Mouse (Mus musculus): ENCODE results near the gene Ess2. TPM values are rescaled to one million over a fixed set of nuclear protein-coding genes. Genes with fewer than 3 reads are reported as not detected.
A peak's percentile ranks its signal among the peaks of the same experiment; 100 is the strongest.

Gene Ess2
- polyA plus RNA-seq, 1 experiment from 2014 or later = 40.3 TPM

- Histone ChIP-seq H3K9ac (replicated peaks; ENCODE audit: low read length) (peak overlapping the region; percentile 62), H3K27ac (replicated peaks; ENCODE audit: low read depth, low read length) (peak overlapping the region; percentile 47), H3K27me3 (ENCODE audit: control insufficient read depth, insufficient read depth, low read length) (no peaks in the 10 kb centered on the region), H3K4me2 (ENCODE audit: low read depth, low read length) (peak overlapping the region; percentile 71), H3K36me3 (replicated peaks; ENCODE audit: control insufficient read depth, insufficient read depth, low read depth, low read length) (peaks cover 3% of the 10 kb centered on the region; the same call in 1 of the 2 replicates), H3K4me1 (ENCODE audit: control insufficient read depth, insufficient read depth, low read length) (no peaks in the 10 kb centered on the region), H3K4me3 (ENCODE audit: low read depth, low read length) (peak overlapping the region; percentile 72), H3K9me3 (replicated peaks; ENCODE audit: control insufficient read depth, low read length) (no peaks in the 10 kb centered on the region)
- ATAC-seq (replicated peaks; ENCODE audit: insufficient number of reproducible peaks, low FRiP score, low TSS enrichment, low read depth) (peak; percentile 50), DNase-seq (ENCODE audit: low spot score) (peak; percentile 84)
- WGBS = under 1% methylated on average over 9 of the region's 9 CpGs
Observed at GRCm38 (mm10) chr16:17928627-17929104, 17.5 kb upstream of the Ess2 start.

DNA sequence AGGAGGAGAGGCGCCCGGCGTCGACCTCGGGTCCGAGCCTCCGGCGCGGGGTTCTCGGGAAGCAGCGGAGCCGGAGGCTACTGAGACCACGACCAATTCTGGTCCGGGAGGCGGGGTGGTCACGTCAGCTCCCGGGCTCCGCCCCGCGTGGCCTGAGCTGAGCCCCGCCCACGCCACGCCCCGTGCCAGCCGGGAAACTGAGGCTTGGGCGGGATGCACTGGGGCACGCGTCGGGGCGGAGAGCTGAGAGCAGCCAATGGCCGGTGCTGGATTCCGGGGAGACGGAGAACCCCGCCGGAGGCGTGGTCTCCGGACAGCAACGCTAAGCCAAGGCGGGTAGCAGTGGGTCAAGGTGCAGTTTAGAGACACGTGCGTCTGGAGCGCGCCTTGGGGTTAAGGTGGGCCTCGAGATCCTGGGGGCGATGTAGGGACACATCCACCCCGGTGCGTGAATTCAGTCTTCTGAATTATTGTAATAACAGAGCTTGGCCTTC lies 17.0 kb upstream of the Ess2 start, which contains the start of gene Slc25a1:
Gene Slc25a1 (minus strand): TSS at position 133 of the 494 bp plus-strand sequence.
- Histone ChIP-seq H3K36me3 (replicated peaks; ENCODE audit: control insufficient read depth, insufficient read depth, low read depth, low read length) (peaks cover 3% of the 10 kb centered on the region; the same call in 1 of the 2 replicates), H3K27me3 (ENCODE audit: control insufficient read depth, insufficient read depth, low read length) (no peaks in the 10 kb centered on the region), H3K9ac (replicated peaks; ENCODE audit: low read length) (peak within 1 kb of the TSS; percentile 62), H3K9me3 (replicated peaks; ENCODE audit: control insufficient read depth, low read length) (no peaks in the 10 kb centered on the region), H3K4me1 (ENCODE audit: control insufficient read depth, insufficient read depth, low read length) (no peaks in the 10 kb centered on the region), H3K4me3 (ENCODE audit: low read depth, low read length) (peak within 1 kb of the TSS; percentile 72), H3K4me2 (ENCODE audit: low read depth, low read length) (peak within 1 kb of the TSS; percentile 71), H3K27ac (replicated peaks; ENCODE audit: low read depth, low read length) (peak within 1 kb of the TSS; percentile 59)
- ATAC-seq (replicated peaks; ENCODE audit: insufficient number of reproducible peaks, low FRiP score, low TSS enrichment, low read depth) (peak; percentile 63), DNase-seq (ENCODE audit: low spot score) (peak; percentile 84)
- WGBS = under 1% methylated on average over 44 of the region's 47 CpGs

- Histone ChIP-seq H3K4me3 (ENCODE audit: low read depth, low read length) (peak overlapping the region; percentile 72), H3K27me3 (ENCODE audit: control insufficient read depth, insufficient read depth, low read length) (no peaks in the 10 kb centered on the region), H3K36me3 (replicated peaks; ENCODE audit: control insufficient read depth, insufficient read depth, low read depth, low read length) (peaks cover 3% of the 10 kb centered on the region; the same call in 1 of the 2 replicates), H3K9me3 (replicated peaks; ENCODE audit: control insufficient read depth, low read length) (no peaks in the 10 kb centered on the region), H3K9ac (replicated peaks; ENCODE audit: low read length) (peak overlapping the region; percentile 62), H3K27ac (replicated peaks; ENCODE audit: low read depth, low read length) (peak overlapping the region; percentile 59; the same call in 1 of the 2 replicates), H3K4me1 (ENCODE audit: control insufficient read depth, insufficient read depth, low read length) (no peaks in the 10 kb centered on the region; the same call in 1 of the 2 replicates), H3K4me2 (ENCODE audit: low read depth, low read length) (peak overlapping the region; percentile 71)
- peak; percentile 15 for ATAC-seq (replicated peaks; ENCODE audit: insufficient number of reproducible peaks, low FRiP score, low TSS enrichment, low read depth)
- under 1% methylated on average over 69 of the region's 72 CpGs for WGBS
- peak; percentile 65 for DNase-seq (ENCODE audit: low spot score)
Observed at GRCm38 (mm10) chr16:17927351-17928082, 16.4 kb upstream of the Ess2 start.

GRCm38 (mm10) chr16:17922163-17922538 lies 11.0 kb upstream of the Ess2 start:
- ATAC-seq (replicated peaks; ENCODE audit: insufficient number of reproducible peaks, low FRiP score, low TSS enrichment, low read depth) (peak; percentile 14; the same call in 1 of the 2 replicates), DNase-seq (ENCODE audit: low spot score) (no peak)
- H3K9ac ChIP-seq (replicated peaks; ENCODE audit: low read length) = peak overlapping the region; percentile 89
- no peak overlapping the region; the same call in 1 of the 2 replicates for H3K27ac ChIP-seq (replicated peaks; ENCODE audit: low read depth, low read length)
- peaks cover 5% of the 10 kb centered on the region; the same call in 1 of the 2 replicates for H3K27me3 ChIP-seq (ENCODE audit: control insufficient read depth, insufficient read depth, low read length)
- no peaks in the 10 kb centered on the region for H3K9me3 ChIP-seq (replicated peaks; ENCODE audit: control insufficient read depth, low read length)
- H3K4me1 ChIP-seq (ENCODE audit: control insufficient read depth, insufficient read depth, low read length) = no peaks in the 10 kb centered on the region; the same call in 1 of the 2 replicates
- H3K36me3 ChIP-seq (replicated peaks; ENCODE audit: control insufficient read depth, insufficient read depth, low read depth, low read length) = peaks cover 3% of the 10 kb centered on the region; the same call in 1 of the 2 replicates
- H3K4me3 ChIP-seq (ENCODE audit: low read depth, low read length) = peak overlapping the region; percentile 81
- under 1% methylated on average over 14 of the region's 14 CpGs for WGBS
- H3K4me2 ChIP-seq (ENCODE audit: low read depth, low read length) = peak overlapping the region; percentile 94

GRCm38 (mm10) chr16:17921325-17922162 lies 10.4 kb upstream of the Ess2 start:
- peak overlapping the region; percentile 53 for H3K27ac ChIP-seq (replicated peaks; ENCODE audit: low read depth, low read length)
- H3K4me1 ChIP-seq (ENCODE audit: control insufficient read depth, insufficient read depth, low read length) = no peaks in the 10 kb centered on the region; the same call in 1 of the 2 replicates
- DNase-seq (ENCODE audit: low spot score) (peak; percentile 99), ATAC-seq (replicated peaks; ENCODE audit: insufficient number of reproducible peaks, low FRiP score, low TSS enrichment, low read depth) (peak; percentile 94)
- peaks cover 3% of the 10 kb centered on the region; the same call in 1 of the 2 replicates for H3K36me3 ChIP-seq (replicated peaks; ENCODE audit: control insufficient read depth, insufficient read depth, low read depth, low read length)
- H3K4me2 ChIP-seq (ENCODE audit: low read depth, low read length) = peak overlapping the region; percentile 94
- peak overlapping the region; percentile 81 for H3K4me3 ChIP-seq (ENCODE audit: low read depth, low read length)
- WGBS = 2% methylated on average over 47 of the region's 47 CpGs
- peaks cover 7% of the 10 kb centered on the region; the same call in 1 of the 2 replicates for H3K27me3 ChIP-seq (ENCODE audit: control insufficient read depth, insufficient read depth, low read length)
- H3K9me3 ChIP-seq (replicated peaks; ENCODE audit: control insufficient read depth, low read length) = no peaks in the 10 kb centered on the region
- H3K9ac ChIP-seq (replicated peaks; ENCODE audit: low read length) = peak overlapping the region; percentile 89

GRCm38 (mm10) chr16:17920586-17920985 lies 9.4 kb upstream of the Ess2 start:
- Histone ChIP-seq H3K27ac (replicated peaks; ENCODE audit: low read depth, low read length) (no peak overlapping the region), H3K9ac (replicated peaks; ENCODE audit: low read length) (peak overlapping the region; percentile 60), H3K36me3 (replicated peaks; ENCODE audit: control insufficient read depth, insufficient read depth, low read depth, low read length) (peaks cover 3% of the 10 kb centered on the region; the same call in 1 of the 2 replicates), H3K4me3 (ENCODE audit: low read depth, low read length) (no peak overlapping the region), H3K9me3 (replicated peaks; ENCODE audit: control insufficient read depth, low read length) (no peaks in the 10 kb centered on the region), H3K27me3 (ENCODE audit: control insufficient read depth, insufficient read depth, low read length) (peaks cover 14% of the 10 kb centered on the region), H3K4me2 (ENCODE audit: low read depth, low read length) (no peak overlapping the region), H3K4me1 (ENCODE audit: control insufficient read depth, insufficient read depth, low read length) (no peaks in the 10 kb centered on the region; the same call in 1 of the 2 replicates)
- DNase-seq (ENCODE audit: low spot score) (no peak), ATAC-seq (replicated peaks; ENCODE audit: insufficient number of reproducible peaks, low FRiP score, low TSS enrichment, low read depth) (no peak)
- 6% methylated on average over 20 of the region's 20 CpGs for WGBS

DNA sequence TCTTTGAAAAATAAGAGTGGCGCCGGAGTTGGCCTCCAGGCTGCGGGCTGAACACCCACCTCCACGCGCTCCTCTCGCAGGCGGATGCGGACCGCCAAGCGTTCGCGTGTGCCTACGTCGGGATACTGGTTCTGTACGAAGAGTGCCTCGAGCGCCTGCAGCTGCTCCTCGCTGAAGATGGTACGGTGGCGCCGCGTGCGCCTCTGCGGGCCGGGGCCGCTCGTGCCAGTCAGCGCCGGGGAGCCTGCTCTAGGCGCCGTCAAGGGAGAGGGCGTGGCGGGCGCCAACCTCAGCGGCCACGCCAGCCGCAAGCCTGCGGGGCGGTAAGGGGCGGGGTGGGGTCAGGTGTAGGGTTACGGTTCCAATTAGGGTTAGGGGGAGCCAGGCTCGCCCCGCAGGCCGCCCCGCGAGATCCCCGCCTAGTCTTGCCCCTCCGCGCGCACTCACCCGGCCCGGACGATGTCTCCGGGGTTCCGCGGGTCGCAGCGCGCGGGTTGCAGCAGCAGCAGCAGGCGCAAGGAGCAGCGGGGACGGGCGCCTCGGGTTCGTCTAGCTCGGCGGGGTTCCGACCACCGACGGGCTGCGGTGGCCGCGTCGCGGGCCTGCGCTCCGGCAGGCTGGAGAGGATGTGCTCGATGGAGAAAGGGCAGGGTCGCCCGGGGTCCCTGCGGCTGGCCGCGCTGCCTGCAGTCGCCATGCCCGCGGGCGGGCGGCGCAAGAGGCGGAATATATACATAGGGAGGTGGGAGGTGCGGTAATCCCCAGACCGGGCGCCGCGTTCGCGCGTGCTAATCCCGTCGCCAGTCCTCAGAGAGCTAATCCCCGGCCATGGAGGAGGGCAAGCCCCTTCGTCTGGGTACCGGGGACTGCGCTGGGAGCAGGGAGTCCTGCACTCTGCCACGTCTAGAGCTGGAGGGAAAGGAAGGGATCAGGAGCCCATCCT lies 3.4 kb upstream of the Ess2 start, which contains the start of gene Gsc2:
Gene Gsc2 (minus strand): TSS at position 753 of the 943 bp plus-strand sequence.
- peak; percentile 39 for DNase-seq (ENCODE audit: low spot score)
- Histone ChIP-seq H3K4me1 (ENCODE audit: control insufficient read depth, insufficient read depth, low read length) (no peaks in the 10 kb centered on the region; the same call in none of the 2 replicates), H3K4me2 (ENCODE audit: low read depth, low read length) (peak within 1 kb of the TSS; percentile 61), H3K4me3 (ENCODE audit: low read depth, low read length) (peak within 1 kb of the TSS; percentile 32), H3K9me3 (replicated peaks; ENCODE audit: control insufficient read depth, low read length) (no peaks in the 10 kb centered on the region), H3K27ac (replicated peaks; ENCODE audit: low read depth, low read length) (no peak within 1 kb of the TSS), H3K9ac (replicated peaks; ENCODE audit: low read length) (peak within 1 kb of the TSS; percentile 39; the same call in 1 of the 2 replicates), H3K36me3 (replicated peaks; ENCODE audit: control insufficient read depth, insufficient read depth, low read depth, low read length) (no peaks in the 10 kb centered on the region), H3K27me3 (ENCODE audit: control insufficient read depth, insufficient read depth, low read length) (peaks cover 45% of the 10 kb centered on the region)
- WGBS = under 1% methylated on average over 100 of the region's 106 CpGs
- ATAC-seq (replicated peaks; ENCODE audit: insufficient number of reproducible peaks, low FRiP score, low TSS enrichment, low read depth) = no peak

Data from embryonic facial prominence, embryonic 11.5 days (tissue).